Comparison of ENCODE assay signal across 8 mouse cellular contexts in genomic region chr3:120983556-120984270, GRCm38 (mm10).
A peak's percentile ranks its signal among the peaks of the same experiment; 100 is the strongest.
DNase-seq lines count a peak whose midpoint lies in the region; ATAC-seq lines count a peak whose summit lies in the region.

No protein-coding gene starts in this region.

- H3K4me1 ChIP-seq in forebrain, embryonic 12.5 days = peaks cover 15% of the 10 kb centered on the region
- 0 out of 2 replicates have a peak, but pooled peaks cover 3% of the 10 kb centered on the region for H3K4me1 ChIP-seq in neural tube, embryonic 14.5 days (ENCODE audit: control insufficient read depth, insufficient read depth, low read length)

- H3K9ac ChIP-seq in forebrain, embryonic 12.5 days = no peak overlapping the region
- H3K9ac ChIP-seq in neural tube, embryonic 14.5 days (replicated peaks; ENCODE audit: low read depth, low read length) = no peak overlapping the region

- 0 out of 2 replicates have a peak, but pooled peaks cover 7% of the 10 kb centered on the region for H3K27me3 ChIP-seq in forebrain, embryonic 12.5 days
- H3K27me3 ChIP-seq in neural tube, embryonic 14.5 days (ENCODE audit: control insufficient read depth, insufficient read depth, low read length) = no peaks in the 10 kb centered on the region

- H3K36me3 ChIP-seq in forebrain, embryonic 12.5 days (replicated peaks) = no peaks in the 10 kb centered on the region
- no peaks in the 10 kb centered on the region for H3K36me3 ChIP-seq in neural tube, embryonic 14.5 days (ENCODE audit: control insufficient read depth, insufficient read depth, low read length)

- H3K9me3 ChIP-seq in forebrain, embryonic 12.5 days = no peaks in the 10 kb centered on the region
- H3K9me3 ChIP-seq in neural tube, embryonic 14.5 days (ENCODE audit: control insufficient read depth, low read length) = no peaks in the 10 kb centered on the region

- DNase-seq in cerebellum, adult 18-20 months = peak; percentile 60 to 66
- peak; percentile 57 to 61 for DNase-seq in layer of hippocampus, postnatal 36 days
- no peak for DNase-seq in heart, adult 11 months
- no peak for DNase-seq in kidney, postnatal 10 days
- no peak for DNase-seq in heart, postnatal 25 days (ENCODE audit: low spot score)

- peak; percentile 76 for ATAC-seq in forebrain, embryonic 12.5 days (ENCODE audit: low FRiP score)
- ATAC-seq in neural tube, embryonic 14.5 days (ENCODE audit: low read depth) = peak; percentile 79
- no peak for ATAC-seq in erythroid progenitor cell, adult 5-6 weeks (replicated peaks; ENCODE audit: low FRiP score, poor library complexity, severe bottlenecking)

- H3K27ac ChIP-seq in forebrain, embryonic 12.5 days = peak overlapping the region; percentile 80
- H3K27ac ChIP-seq in neural tube, embryonic 14.5 days (ENCODE audit: low read depth, low read length) = peak overlapping the region; percentile 44; the same call in 1 of the 2 replicates

- H3K4me3 ChIP-seq in forebrain, embryonic 12.5 days (replicated peaks) = no peak overlapping the region
- no peak overlapping the region for H3K4me3 ChIP-seq in neural tube, embryonic 14.5 days (ENCODE audit: low read depth, low read length)

- 32% methylated on average over 17 of the region's 17 CpGs for WGBS in forebrain, embryonic 12.5 days
- WGBS in neural tube, embryonic 14.5 days = 30% methylated on average over 17 of the region's 17 CpGs

- intact Hi-C loops in heart, postnatal 25 days (cut with DNase I) = no loop called here

- peak overlapping the region; percentile 34; the same call in 1 of the 2 replicates for H3K4me2 ChIP-seq in forebrain, embryonic 12.5 days
- H3K4me2 ChIP-seq in neural tube, embryonic 14.5 days (ENCODE audit: low read depth, low read length) = peak overlapping the region; percentile 23; the same call in 1 of the 2 replicates

Comparison
In these comparisons a context has a peak if more than half of its experiments do, and no peak if none do; other contexts are left out.
1. DNase-seq: peak in cerebellum, adult 18-20 months (2 of 2) and layer of hippocampus, postnatal 36 days (2 of 2); none in heart, adult 11 months (single experiment), kidney, postnatal 10 days (single experiment) and heart, postnatal 25 days (single experiment).